Mouse (Mus musculus): ENCODE data around the gene Slc22a5.
"Not testable (repeated sequence)": the region's sequence is repeated elsewhere in the genome, so short reads cannot be mapped to it uniquely, and the experiment has no call there.

The Slc22a5 gene

GRCm38 (mm10) chr11:53889091-53889645, 2.3 kb downstream of the Slc22a5 start:
- intact Hi-C loops (cut with DNase I) = no loop called here

DNA sequence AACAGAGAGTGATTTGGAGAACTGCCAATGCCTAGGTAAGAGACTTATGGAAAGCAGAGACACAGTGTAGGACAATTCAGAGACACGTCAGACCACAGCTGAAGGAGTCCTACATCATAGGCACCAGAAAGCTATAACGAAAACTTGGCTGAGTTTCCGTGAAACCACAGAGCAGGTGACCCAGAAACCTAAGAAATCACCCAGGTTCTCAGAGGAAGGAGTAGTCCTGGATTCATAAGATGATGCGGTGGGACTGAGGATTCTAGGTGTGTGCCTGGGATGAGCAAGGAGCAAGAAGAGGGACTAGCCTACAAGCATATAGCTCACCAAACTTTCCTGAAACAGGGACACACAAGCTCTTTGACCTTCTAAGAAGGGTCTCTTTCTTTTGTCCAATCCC, 3.2 kb downstream of the Slc22a5 start:
- intact Hi-C loops (cut with DNase I) = no loop called here

DNA sequence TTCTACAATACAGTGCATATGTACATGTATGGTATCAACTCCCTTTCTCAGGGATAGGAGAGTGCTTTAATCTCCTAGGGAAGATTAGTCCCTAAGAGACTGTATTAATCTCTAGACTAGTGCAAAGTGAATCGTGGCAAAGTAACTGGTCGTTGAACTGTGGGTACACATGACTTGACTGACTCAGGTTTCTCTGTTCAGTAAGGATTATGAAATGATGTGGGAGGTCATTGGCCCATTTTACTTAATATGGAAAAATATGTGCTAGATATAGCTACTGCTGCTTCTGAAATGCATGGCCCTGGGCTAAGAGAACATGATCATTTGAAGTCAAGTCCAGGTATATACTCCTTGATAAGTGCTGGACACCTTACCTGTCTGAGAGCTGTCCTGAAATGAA, 8.2 kb downstream of the Slc22a5 start:
- intact Hi-C loops (cut with DNase I) = no loop called here

DNA sequence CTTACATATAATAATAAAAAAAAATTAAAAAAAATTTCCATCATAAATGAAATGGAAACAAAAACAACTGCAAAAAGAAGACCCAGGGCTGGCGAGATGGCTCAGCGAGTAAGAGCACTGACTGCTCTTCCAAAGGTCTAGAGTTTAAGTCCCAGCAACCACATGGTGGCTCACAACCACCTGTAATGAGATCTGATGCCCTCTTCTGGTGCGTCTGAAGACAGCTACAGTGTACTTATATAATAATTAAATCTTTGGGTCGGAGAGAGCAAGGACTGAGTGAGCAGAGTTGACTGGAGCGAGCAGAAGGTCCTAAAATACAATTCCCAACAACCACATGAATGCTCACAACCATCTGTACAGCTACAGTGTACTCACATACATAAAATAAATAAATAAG, 13.4 kb downstream of the Slc22a5 start:
- intact Hi-C loops (cut with DNase I) = not testable (repeated sequence)

DNA sequence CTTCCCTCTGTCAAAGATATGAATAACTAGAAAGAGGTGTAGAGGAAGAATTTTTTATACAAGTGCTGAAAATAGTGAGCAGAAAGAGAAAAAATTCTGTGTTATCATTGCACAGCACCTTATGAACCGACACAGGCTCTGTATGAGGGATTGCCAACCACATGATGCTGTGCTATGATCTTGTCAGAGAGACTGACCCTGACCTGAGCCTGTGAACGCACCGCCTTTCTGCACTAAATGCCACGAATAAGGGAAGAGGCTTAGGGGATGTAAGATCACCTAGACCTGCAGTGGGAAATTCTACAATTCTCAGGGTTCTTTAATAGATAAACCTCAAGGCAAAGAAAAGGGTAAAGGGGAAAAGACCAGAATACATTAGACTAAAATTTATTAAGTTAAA, 15.0 kb downstream of the Slc22a5 start:
- intact Hi-C loops (cut with DNase I) = no loop called here

DNA sequence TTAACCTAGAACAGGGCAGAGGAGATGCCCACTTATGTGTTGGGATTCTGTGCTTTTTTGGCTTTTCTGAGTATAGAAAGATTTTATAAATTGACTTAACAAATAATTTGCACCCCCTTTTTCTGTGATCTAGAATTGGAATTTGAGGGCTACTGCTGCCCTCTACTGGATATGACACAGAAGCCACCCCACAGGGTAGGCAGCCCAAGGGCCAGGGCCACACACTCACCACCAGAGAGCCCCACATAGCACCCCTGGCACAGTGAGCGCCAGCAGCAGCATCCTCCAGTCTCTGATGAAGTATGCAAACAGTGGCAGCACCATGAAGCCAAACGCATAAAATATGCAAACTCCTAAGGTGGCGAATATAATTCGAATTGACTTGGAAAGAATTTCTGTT, 16.8 kb downstream of the Slc22a5 start:
- intact Hi-C loops (cut with DNase I) = no loop called here

DNA sequence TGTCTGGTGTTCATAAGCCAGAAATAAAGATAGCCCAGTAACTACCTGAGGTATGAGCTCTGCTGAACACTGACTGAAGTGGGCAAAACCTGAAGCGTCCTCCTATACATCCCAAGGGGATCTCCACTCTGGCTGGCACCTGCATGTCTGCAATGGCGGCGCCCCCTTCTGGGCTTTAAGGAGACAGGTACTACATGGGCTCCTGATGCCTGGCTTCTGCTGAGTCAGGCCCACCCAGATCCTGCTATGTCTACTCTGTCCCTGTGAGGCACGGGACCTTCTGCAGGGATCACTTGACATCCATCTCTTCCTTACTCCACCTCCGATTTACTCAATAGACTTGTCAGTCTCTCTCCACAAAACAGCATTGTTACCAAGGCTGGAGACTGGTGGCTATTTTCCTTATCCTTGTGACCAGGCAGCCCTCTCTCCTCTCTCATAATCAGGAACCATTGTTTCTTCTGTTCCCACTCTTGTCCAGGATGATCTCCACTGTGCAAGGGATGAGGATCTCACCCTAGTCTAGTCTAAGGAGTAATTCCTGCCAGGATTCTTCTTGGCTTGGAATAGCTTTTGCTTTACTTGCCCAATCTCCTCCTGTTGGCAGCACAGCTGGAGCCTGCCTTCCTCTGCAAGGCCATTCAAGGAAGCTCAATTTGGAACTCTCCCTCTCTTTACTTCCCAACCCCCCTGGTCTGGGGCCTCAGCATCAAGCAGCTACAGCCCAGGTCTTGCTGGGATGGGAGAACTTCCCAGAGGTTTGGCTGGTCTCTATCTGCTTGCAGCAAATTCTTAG, 17.4 kb downstream of the Slc22a5 start:
- intact Hi-C loops (cut with DNase I) = not testable (repeated sequence)

GRCm38 (mm10) chr11:53871786-53872507, 19.5 kb downstream of the Slc22a5 start:
- intact Hi-C loops (cut with DNase I) = no loop called here

DNA sequence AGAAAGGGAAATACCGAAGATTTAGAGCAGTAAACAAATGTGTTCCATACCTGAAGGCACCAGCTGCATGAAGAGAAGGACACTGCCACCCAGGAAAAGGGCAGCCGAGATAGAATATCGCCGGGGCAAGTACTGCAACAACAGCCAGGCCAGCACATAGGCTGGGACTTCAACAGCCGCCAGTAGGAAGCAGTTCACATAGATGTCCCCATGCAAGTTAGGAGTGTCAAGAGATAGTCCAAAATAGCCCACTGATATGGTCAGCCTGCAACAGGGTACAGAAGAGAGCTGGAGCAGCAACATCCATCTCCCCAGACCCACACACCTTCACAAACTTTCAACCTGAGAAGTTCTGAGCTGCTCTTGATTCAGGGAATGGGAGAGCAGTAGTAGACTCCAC, 22.3 kb downstream of the Slc22a5 start:
- intact Hi-C loops (cut with DNase I) = no loop called here

- intact Hi-C loops (cut with DNase I) = not testable (repeated sequence)
Measured at GRCm38 (mm10) chr11:53868323-53868722, 23.1 kb downstream of the Slc22a5 start.

GRCm38 (mm10) chr11:53864724-53865310, 26.6 kb downstream of the Slc22a5 start:
- intact Hi-C loops (cut with DNase I) = loop anchor here (5.0 kb wide), 1 partner anchor 72 kb away; no protein-coding TSS in a partner anchor

GRCm38 (mm10) chr11:53860944-53861343, 30.5 kb downstream of the Slc22a5 start:
- intact Hi-C loops (cut with DNase I) = loop anchor here (5.0 kb wide), 1 partner anchor 76 kb away; no protein-coding TSS in a partner anchor

DNA sequence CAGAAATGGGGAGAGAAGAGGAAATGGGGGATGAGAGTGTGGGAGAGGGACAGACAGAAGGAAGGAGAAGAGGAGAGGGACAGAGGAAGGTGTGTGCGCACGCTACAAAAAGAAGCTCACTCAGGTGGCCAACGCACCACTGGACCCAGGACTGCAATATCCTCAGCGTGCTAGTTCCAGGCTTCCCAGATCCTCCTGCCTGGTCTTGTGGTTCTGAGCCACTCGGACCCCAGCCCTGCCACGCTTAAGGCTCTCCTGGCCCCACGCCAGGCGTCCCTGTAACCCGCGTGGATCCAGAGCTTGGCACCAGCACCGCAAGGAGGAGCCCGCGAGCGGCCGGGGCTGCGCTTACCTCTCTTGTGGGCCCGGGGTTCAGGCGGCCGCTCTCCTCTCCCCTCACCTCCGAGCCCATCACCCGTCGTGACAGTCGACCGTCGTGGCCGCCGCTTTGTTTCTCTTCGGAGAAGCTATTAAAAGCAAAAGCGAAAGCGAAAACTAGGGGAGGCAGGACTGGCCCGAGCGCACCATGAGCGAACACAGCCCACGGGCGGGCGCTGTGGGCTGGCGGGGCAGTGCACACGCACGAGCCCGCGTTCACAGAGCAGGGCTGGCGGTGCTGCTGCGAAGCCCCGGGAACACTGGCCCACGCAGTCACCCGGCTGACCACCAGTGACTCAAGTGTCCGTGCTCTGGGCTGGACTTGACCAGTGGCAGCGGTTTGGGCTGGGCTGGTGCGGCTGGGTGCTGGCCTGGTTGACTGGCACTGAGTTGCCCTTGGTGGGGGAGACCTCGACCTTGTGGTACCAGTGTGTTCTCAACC, 32.5 kb downstream of the Slc22a5 start, which contains the start of gene Gm12216:
Gm12216 (minus strand) TSS at position 496 of the 820 bp plus-strand sequence.
- intact Hi-C loops (cut with DNase I) = loop anchor here (5.0 kb wide), 1 partner anchor 122 kb away; no protein-coding TSS in a partner anchor

DNA sequence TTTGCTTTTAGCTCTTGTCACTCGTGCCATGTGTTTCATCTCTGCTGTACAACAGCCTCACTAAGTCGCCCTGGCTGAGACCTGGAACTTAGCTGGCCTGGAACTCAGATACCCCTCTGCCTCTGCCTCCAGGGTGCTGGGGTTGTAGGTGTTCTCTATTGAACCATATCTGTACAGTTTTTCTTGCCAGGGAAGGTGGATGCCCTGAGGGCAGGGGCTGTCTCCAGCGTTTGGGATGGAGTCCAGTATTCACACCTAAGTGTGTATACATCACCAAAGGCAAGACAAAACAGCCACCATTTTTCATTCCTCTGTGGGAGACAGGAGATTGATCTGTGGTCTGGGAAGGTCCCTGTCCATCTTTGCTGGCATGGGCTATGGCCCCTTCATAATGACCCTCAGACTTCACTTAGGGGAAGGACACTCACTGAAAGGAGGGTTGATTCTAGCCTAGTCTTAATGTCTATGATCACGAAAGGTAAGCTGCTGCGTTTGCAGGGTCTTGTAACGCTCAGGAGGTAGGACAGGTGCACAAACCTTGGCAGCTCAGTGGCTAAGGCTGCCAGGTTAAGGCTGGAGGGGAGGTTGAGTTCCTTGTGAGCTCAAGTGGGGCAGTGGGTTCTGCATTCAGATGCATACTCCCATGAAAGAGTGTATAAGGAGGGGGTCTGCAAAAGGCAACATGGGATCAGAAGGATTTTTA, 33.3 kb downstream of the Slc22a5 start:
- intact Hi-C loops (cut with DNase I) = loop anchor here (5.0 kb wide), 1 partner anchor 121 kb away; no protein-coding TSS in a partner anchor

GRCm38 (mm10) chr11:53853665-53854064, 37.8 kb downstream of the Slc22a5 start:
- intact Hi-C loops (cut with DNase I) = no loop called here

- intact Hi-C loops (cut with DNase I) = loop anchor here (2.0 kb wide), 1 partner anchor 93 kb away; no protein-coding TSS in a partner anchor
Measured at GRCm38 (mm10) chr11:53851795-53852194, 39.7 kb downstream of the Slc22a5 start.

- intact Hi-C loops (cut with DNase I) = loop anchor here (2.0 to 5.0 kb wide), 2 partner anchors 47 to 91 kb away; no protein-coding TSS in a partner anchor
Measured at GRCm38 (mm10) chr11:53849588-53850320, 41.7 kb downstream of the Slc22a5 start.

GRCm38 (mm10) chr11:53845680-53846079, 45.8 kb downstream of the Slc22a5 start:
- intact Hi-C loops (cut with DNase I) = loop anchor here (5.0 kb wide), 1 partner anchor 43 kb away; no protein-coding TSS in a partner anchor

DNA sequence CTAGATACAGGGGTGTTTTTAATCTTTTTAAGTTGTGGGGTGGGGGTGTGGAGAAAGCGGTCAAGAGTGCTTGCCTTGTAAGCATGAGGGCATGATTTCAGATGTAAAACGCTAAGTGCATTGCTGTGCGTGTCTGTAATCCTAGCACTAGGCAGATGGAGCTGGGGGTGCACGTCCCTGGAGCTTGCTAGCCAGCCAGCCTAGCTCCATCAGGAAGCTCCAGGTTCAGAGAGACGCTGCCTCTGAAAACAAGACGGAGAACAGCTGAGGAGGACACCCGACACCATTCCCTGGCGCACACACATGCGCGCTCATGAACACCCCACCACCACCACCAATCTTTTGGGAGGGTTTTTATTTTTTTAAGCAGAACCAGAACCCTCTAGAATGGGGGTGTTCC, 48.4 kb downstream of the Slc22a5 start:
- intact Hi-C loops (cut with DNase I) = no loop called here

All from adrenal gland (tissue).